Mouse (Mus musculus): Measurements from ENCODE around the gene Frmd4a. TPM values are rescaled to one million over a fixed set of nuclear protein-coding genes. Genes with fewer than 3 reads are reported as not detected.

Gene Frmd4a
- polyA plus RNA-seq, 1 experiment from 2014 or later = 39.5 TPM

DNA sequence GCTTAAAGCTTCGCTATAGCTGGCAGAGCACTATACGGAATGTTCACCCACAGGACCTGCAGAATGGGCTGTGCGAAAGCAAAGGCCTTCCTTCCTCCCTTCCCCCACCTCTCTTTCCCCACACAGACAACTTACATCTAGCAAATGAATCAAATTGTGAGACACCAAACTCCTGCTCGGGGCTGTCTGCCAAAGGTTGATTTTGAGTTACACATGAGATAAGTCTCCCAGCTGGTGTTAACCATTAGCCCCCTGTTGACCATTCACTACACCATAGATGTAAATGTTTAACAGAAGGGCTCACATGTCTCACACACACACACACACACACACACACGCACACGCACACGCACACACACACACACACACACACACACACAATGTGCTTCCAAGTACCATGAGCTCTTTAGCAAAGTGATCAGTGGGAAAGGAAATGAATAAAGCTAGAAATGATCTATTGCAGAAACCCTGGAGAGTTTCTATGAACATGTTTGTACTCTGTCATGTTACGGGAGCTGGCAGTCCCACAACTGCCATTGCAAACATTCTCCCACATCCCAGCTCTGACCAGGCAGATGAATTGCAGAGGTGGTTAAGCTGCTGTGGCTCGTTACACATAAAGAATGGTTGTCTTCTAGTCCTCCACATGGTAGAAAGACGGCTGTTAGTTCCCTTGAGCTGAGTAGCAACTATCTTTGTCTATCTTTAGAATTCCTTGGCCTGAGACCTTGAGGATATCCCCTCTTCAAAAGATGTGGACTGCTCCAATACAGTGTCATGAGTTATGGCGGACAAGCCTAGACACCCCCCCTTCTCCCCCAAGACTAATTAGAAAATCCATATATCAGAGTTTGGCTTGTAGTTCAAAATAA is 492.9 kb downstream of the Frmd4a start:
- Histone ChIP-seq H3K36me3 (no peaks in the 10 kb centered on the region; the same call in 1 of the 2 replicates), H3K9ac (no peak overlapping the region), H3K9me3 (replicated peaks) (no peaks in the 10 kb centered on the region), H3K4me1 (peaks cover 27% of the 10 kb centered on the region), H3K27ac (replicated peaks) (no peak overlapping the region), H3K4me3 (replicated peaks) (no peak overlapping the region), H3K27me3 (no peaks in the 10 kb centered on the region), H3K4me2 (replicated peaks) (no peak overlapping the region)
- no peak for ATAC-seq (ENCODE audit: insufficient number of reproducible peaks, low FRiP score, low TSS enrichment, low read depth)
- 71% methylated on average over 11 of the region's 11 CpGs for WGBS

DNA sequence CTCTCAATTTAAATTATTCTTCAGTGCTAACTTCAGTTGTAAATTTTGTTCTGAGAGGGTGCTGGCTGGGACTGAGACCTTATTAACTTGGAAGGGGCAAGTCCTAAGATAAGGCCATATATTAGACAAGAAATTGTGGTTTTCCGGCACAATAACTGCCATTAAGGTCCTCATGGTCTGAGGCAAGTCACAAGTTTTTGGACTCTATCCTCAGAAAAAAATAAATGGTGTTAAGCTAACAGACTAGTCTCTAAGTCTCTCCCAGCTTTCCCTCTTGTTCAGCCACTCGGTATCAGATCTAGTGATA is 493.5 kb downstream of the Frmd4a start:
- no peak overlapping the region for H3K27ac ChIP-seq (replicated peaks)
- peaks cover 28% of the 10 kb centered on the region for H3K4me1 ChIP-seq
- no peaks in the 10 kb centered on the region for H3K27me3 ChIP-seq
- no peaks in the 10 kb centered on the region for H3K9me3 ChIP-seq (replicated peaks)
- H3K4me2 ChIP-seq (replicated peaks) = no peak overlapping the region
- no peak overlapping the region for H3K9ac ChIP-seq
- no peak for ATAC-seq (ENCODE audit: insufficient number of reproducible peaks, low FRiP score, low TSS enrichment, low read depth)
- peaks cover under 1% of the 10 kb centered on the region; the same call in 1 of the 2 replicates for H3K36me3 ChIP-seq
- WGBS = 94% methylated on average over 2 of the region's 2 CpGs
- no peak overlapping the region for H3K4me3 ChIP-seq (replicated peaks)

GRCm38 (mm10) chr2:4512607-4513006 is 495.1 kb downstream of the Frmd4a start:
- Histone ChIP-seq H3K4me3 (replicated peaks) (no peak overlapping the region), H3K4me1 (peaks cover 38% of the 10 kb centered on the region), H3K27me3 (no peaks in the 10 kb centered on the region), H3K4me2 (replicated peaks) (no peak overlapping the region), H3K9ac (no peak overlapping the region), H3K36me3 (peaks cover 4% of the 10 kb centered on the region; the same call in 1 of the 2 replicates), H3K27ac (replicated peaks) (no peak overlapping the region), H3K9me3 (replicated peaks) (no peaks in the 10 kb centered on the region)
- ATAC-seq (ENCODE audit: insufficient number of reproducible peaks, low FRiP score, low TSS enrichment, low read depth) = no peak
- 52% methylated on average over 14 of the region's 14 CpGs for WGBS

DNA sequence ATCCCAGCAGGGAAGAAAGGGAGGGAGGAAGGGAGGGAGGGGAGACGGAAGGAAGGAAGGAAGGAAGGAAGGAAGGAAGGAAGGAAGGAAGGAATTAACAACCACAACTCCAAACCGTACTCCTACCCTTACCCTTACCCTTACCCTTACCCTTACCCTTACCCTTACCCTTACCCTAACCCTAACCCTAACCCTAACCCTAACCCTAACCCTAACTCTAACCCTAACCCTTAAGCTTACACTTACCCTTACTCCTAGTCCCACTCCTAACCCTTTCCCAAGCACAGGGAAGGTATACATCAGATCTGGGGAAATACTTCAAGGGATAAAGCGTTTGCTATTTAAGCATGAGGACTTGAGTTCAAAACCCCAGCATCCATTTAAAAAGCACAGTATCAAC is 498.4 kb downstream of the Frmd4a start:
- no peak for ATAC-seq (ENCODE audit: insufficient number of reproducible peaks, low FRiP score, low TSS enrichment, low read depth)
- no peak overlapping the region for H3K4me2 ChIP-seq (replicated peaks)
- H3K27ac ChIP-seq (replicated peaks) = 0 out of 2 replicates have a peak overlapping the region, but pooled peaks have one; percentile 34
- H3K36me3 ChIP-seq = peaks cover 4% of the 10 kb centered on the region; the same call in 1 of the 2 replicates
- no peak overlapping the region for H3K4me3 ChIP-seq (replicated peaks)
- H3K27me3 ChIP-seq = no peaks in the 10 kb centered on the region
- 79% methylated on average over 3 of the region's 3 CpGs for WGBS
- no peak overlapping the region for H3K9ac ChIP-seq
- H3K4me1 ChIP-seq = peaks cover 13% of the 10 kb centered on the region
- no peaks in the 10 kb centered on the region for H3K9me3 ChIP-seq (replicated peaks)

- no peaks in the 10 kb centered on the region for H3K9me3 ChIP-seq (replicated peaks)
- H3K4me3 ChIP-seq (replicated peaks) = no peak overlapping the region
- ATAC-seq (ENCODE audit: insufficient number of reproducible peaks, low FRiP score, low TSS enrichment, low read depth) = no peak
- peak overlapping the region; percentile 74 for H3K27ac ChIP-seq (replicated peaks)
- no peak overlapping the region for H3K4me2 ChIP-seq (replicated peaks)
- H3K27me3 ChIP-seq = no peaks in the 10 kb centered on the region
- peaks cover 13% of the 10 kb centered on the region for H3K4me1 ChIP-seq
- WGBS = 29% methylated on average over 7 of the region's 7 CpGs
- H3K9ac ChIP-seq = no peak overlapping the region
- peaks cover 8% of the 10 kb centered on the region; the same call in 1 of the 2 replicates for H3K36me3 ChIP-seq
Measured at GRCm38 (mm10) chr2:4516819-4517552, 499.5 kb downstream of the Frmd4a start.

- Histone ChIP-seq H3K36me3 (peaks cover 8% of the 10 kb centered on the region; the same call in 1 of the 2 replicates), H3K27me3 (no peaks in the 10 kb centered on the region), H3K4me3 (replicated peaks) (no peak overlapping the region), H3K4me1 (peaks cover 13% of the 10 kb centered on the region), H3K4me2 (replicated peaks) (no peak overlapping the region), H3K9ac (no peak overlapping the region), H3K27ac (replicated peaks) (peak overlapping the region; percentile 74), H3K9me3 (replicated peaks) (no peaks in the 10 kb centered on the region)
- 40% methylated on average over 7 of the region's 7 CpGs for WGBS
- ATAC-seq (ENCODE audit: insufficient number of reproducible peaks, low FRiP score, low TSS enrichment, low read depth) = peak; percentile 54; the same call in 1 of the 2 replicates
Measured at GRCm38 (mm10) chr2:4517553-4518125, 500.1 kb downstream of the Frmd4a start.

- Histone ChIP-seq H3K4me1 (peaks cover 13% of the 10 kb centered on the region), H3K4me2 (replicated peaks) (no peak overlapping the region), H3K9me3 (replicated peaks) (no peaks in the 10 kb centered on the region), H3K36me3 (peaks cover 8% of the 10 kb centered on the region; the same call in 1 of the 2 replicates), H3K27ac (replicated peaks) (no peak overlapping the region), H3K9ac (no peak overlapping the region), H3K4me3 (replicated peaks) (no peak overlapping the region), H3K27me3 (no peaks in the 10 kb centered on the region)
- ATAC-seq (ENCODE audit: insufficient number of reproducible peaks, low FRiP score, low TSS enrichment, low read depth) = no peak
Measured at GRCm38 (mm10) chr2:4518549-4518948, 501.0 kb downstream of the Frmd4a start.

DNA sequence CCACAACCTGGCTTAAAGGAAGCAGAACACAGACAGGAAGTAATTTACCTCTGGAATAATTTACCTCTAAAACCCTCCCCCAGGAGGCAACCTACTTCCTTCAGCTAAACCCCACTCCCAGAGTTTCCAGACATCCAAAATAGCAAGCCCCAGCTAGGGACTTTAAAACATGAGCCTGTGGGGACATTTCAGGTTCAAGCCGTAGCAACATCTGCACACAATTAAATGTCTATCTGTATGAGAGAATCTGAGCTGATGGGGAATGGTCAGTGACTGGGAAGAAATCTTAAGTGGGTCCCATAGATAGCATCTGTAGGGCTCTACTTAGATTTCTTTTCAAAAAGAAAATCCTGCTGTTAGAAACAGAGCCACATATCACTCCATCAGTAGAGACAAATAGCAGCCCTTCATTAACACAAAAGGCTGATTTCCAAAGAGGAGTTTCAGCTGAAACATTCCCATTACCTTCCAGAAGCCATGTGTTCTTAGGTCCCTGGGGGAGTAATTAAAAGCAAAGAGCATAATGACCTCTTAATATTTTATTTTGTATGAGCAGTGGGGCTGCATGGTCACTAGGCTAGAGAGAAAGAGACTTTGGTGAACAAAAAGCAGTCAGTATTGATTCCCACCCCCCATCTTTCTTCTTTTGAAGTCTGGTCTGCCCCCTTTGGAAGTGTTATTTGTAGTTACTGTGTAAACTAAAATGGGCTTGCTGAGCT is 505.4 kb downstream of the Frmd4a start:
- Histone ChIP-seq H3K4me3 (replicated peaks) (no peak overlapping the region), H3K9ac (no peak overlapping the region), H3K9me3 (replicated peaks) (no peaks in the 10 kb centered on the region), H3K36me3 (peaks cover 7% of the 10 kb centered on the region; the same call in 1 of the 2 replicates), H3K4me1 (0 out of 2 replicates have a peak, but pooled peaks cover 5% of the 10 kb centered on the region), H3K27ac (replicated peaks) (no peak overlapping the region; the same call in 1 of the 2 replicates), H3K27me3 (no peaks in the 10 kb centered on the region), H3K4me2 (replicated peaks) (no peak overlapping the region)
- WGBS = 41% methylated on average over 1 of the region's 1 CpGs
- ATAC-seq (ENCODE audit: insufficient number of reproducible peaks, low FRiP score, low TSS enrichment, low read depth) = no peak

- H3K4me2 ChIP-seq (replicated peaks) = no peak overlapping the region
- no peaks in the 10 kb centered on the region for H3K9me3 ChIP-seq (replicated peaks)
- peaks cover 15% of the 10 kb centered on the region for H3K36me3 ChIP-seq
- 51% methylated on average over 7 of the region's 7 CpGs for WGBS
- H3K27ac ChIP-seq (replicated peaks) = no peak overlapping the region
- no peak overlapping the region for H3K9ac ChIP-seq
- no peak for ATAC-seq (ENCODE audit: insufficient number of reproducible peaks, low FRiP score, low TSS enrichment, low read depth)
- H3K4me3 ChIP-seq (replicated peaks) = no peak overlapping the region
- H3K27me3 ChIP-seq = no peaks in the 10 kb centered on the region
- 0 out of 2 replicates have a peak, but pooled peaks cover 5% of the 10 kb centered on the region for H3K4me1 ChIP-seq
Measured at GRCm38 (mm10) chr2:4527094-4527493, 509.6 kb downstream of the Frmd4a start.

DNA sequence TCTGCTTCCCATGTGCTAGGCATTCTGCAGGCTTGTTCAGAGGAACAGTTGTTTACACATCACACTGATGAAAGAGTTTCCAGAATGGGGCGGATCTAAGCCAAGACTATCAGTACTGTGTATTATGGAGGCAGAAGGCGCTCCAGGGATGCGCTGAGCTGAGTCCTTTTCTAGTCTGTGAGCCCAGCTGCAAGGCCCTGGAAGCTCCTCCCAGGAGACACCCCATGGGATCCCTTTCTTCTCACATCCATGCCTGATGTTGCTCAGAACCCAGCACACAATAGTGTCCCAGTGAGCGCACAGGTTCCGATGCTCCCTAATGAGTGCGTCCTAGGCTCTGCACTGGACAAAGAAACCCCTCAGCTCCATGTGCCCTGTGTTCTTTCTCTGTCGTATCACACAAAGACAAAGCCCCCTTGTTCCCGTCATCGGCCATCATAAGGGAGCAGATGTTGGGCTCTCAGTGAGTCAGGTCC is 511.8 kb downstream of the Frmd4a start:
- H3K9ac ChIP-seq = no peak overlapping the region
- no peak overlapping the region for H3K4me3 ChIP-seq (replicated peaks)
- 0 out of 2 replicates have a peak, but pooled peaks cover 5% of the 10 kb centered on the region for H3K4me1 ChIP-seq
- H3K36me3 ChIP-seq = peaks cover 16% of the 10 kb centered on the region
- 67% methylated on average over 9 of the region's 9 CpGs for WGBS
- no peak overlapping the region for H3K4me2 ChIP-seq (replicated peaks)
- peak; percentile 39; the same call in 1 of the 2 replicates for ATAC-seq (ENCODE audit: insufficient number of reproducible peaks, low FRiP score, low TSS enrichment, low read depth)
- H3K27ac ChIP-seq (replicated peaks) = no peak overlapping the region
- no peaks in the 10 kb centered on the region for H3K9me3 ChIP-seq (replicated peaks)
- H3K27me3 ChIP-seq = no peaks in the 10 kb centered on the region
